Mouse (Mus musculus) stomach, embryonic 14.5 days (tissue): ENCODE measurements at regions not wholly inside any gene's neighbourhood (a gene's known extent, or its start where the extent isn't known, plus 50 kb on each side); places are given as distances from the start of the nearest gene placed in this dataset.

Source experiments
- ATAC-seq: fragments of 200-750 bp; cut with Nextera tagmentation; 2 replicates; pipeline ENCODE4 v1.8.0; 2017; ENCODE audit warnings: low read depth, moderate TSS enrichment; ENCODE audit not compliant: insufficient number of reproducible peaks, insufficient read depth, low FRiP score
- H3K27ac ChIP-seq: fragments of 300-500 bp; sonication (generic); 2 replicates; pipeline ENCODE4 v1.5.1; 2014; ENCODE audit warnings: mild to moderate bottlenecking, low read length, moderate library complexity, mixed read lengths
- H3K27me3 ChIP-seq: fragments of 300-500 bp; sonication (generic); 2 replicates; pipeline ENCODE4 v1.6.1; 2014; ENCODE audit warnings: low read length, control low read depth, mixed read lengths; ENCODE audit not compliant: control insufficient read depth, insufficient read depth
- H3K36me3 ChIP-seq: fragments of 300-500 bp; sonication (generic); 2 replicates; pipeline ENCODE4 v1.6.1; 2014; ENCODE audit warnings: mild to moderate bottlenecking, control low read depth, low read length, moderate library complexity, mixed read lengths; ENCODE audit not compliant: control insufficient read depth, insufficient read depth
- H3K4me1 ChIP-seq: fragments of 300-500 bp; sonication (generic); 2 replicates; pipeline ENCODE4 v1.6.1; 2014; ENCODE audit warnings: low read length, control low read depth, mixed read lengths; ENCODE audit not compliant: control insufficient read depth, insufficient read depth
- H3K4me2 ChIP-seq: fragments of 300-500 bp; sonication (generic); replicated peaks from 2 replicates; pipeline ENCODE4 v1.6.1; 2014; ENCODE audit warnings: low read depth, low read length, control low read depth
- H3K4me3 ChIP-seq: fragments of 300-500 bp; sonication (generic); 2 replicates; pipeline ENCODE4 v1.5.1; 2014; ENCODE audit warnings: low read depth, low read length, control low read depth
- H3K9ac ChIP-seq: fragments of 300-500 bp; sonication (generic); replicated peaks from 2 replicates; pipeline ENCODE4 v1.6.1; 2014; ENCODE audit warnings: low read depth, mild to moderate bottlenecking, control low read depth, low read length, moderate library complexity, mixed read lengths
- H3K9me3 ChIP-seq: fragments of 300-500 bp; sonication (generic); 2 replicates; pipeline ENCODE4 v1.6.1; 2016; ENCODE audit warnings: low read depth, low read length, control low read depth; ENCODE audit not compliant: control insufficient read depth
- WGBS: fragments of 180-500 bp; shearing (Covaris S2); extraction: QIAGEN DNeasy Blood & Tissue Kit; methylation state at CpG from one replicate; pipeline ENCODE4 v1.1.7; 2014; 5-methylcytosine and 5-hydroxymethylcytosine counted together

DNA sequence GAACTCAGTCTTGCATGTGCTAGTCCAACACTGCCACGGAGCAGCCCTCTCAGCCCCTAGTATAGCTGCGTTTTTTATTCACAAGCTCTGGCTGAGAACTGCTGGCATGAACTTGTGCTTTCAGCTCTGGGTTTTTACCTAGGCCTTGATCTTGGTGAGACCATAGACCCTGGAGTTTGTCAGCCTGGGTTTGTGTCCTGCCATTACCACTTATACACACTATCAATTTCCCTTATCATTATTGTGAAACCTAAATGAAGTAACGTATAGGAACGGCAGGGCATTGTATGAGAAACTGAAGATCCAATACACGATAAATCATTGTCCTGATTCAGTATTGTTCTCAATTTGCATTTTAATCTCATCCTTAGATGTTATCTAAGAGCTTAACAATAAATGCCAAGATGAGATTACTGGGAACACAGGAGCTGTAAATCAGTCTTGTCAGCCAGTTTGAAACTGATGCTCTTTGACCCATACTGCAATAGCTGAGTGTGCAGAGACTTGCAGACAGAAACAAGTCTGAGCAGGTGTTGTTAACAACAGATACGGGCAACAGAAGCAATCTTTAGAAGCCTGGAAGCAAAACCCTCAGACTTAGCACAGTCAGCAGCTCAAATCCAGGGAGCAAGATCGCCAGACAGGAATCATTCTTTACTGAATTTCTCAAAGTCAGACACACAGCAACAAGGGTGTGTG, 190.7 kb upstream of the Mctp2 start:
- no peak overlapping the region for H3K4me3 ChIP-seq
- 43% methylated on average over 7 of the region's 7 CpGs for WGBS
- no peak for ATAC-seq
- H3K4me1 ChIP-seq, result 0 out of 2 replicates have a peak, but pooled peaks cover 6% of the 10 kb centered on the region
- no peak overlapping the region for H3K9ac ChIP-seq
- no peaks in the 10 kb centered on the region for H3K9me3 ChIP-seq
- H3K36me3 ChIP-seq, result no peaks in the 10 kb centered on the region
- H3K27me3 ChIP-seq, result no peaks in the 10 kb centered on the region
- no peak overlapping the region for H3K27ac ChIP-seq
- no peak overlapping the region for H3K4me2 ChIP-seq

DNA sequence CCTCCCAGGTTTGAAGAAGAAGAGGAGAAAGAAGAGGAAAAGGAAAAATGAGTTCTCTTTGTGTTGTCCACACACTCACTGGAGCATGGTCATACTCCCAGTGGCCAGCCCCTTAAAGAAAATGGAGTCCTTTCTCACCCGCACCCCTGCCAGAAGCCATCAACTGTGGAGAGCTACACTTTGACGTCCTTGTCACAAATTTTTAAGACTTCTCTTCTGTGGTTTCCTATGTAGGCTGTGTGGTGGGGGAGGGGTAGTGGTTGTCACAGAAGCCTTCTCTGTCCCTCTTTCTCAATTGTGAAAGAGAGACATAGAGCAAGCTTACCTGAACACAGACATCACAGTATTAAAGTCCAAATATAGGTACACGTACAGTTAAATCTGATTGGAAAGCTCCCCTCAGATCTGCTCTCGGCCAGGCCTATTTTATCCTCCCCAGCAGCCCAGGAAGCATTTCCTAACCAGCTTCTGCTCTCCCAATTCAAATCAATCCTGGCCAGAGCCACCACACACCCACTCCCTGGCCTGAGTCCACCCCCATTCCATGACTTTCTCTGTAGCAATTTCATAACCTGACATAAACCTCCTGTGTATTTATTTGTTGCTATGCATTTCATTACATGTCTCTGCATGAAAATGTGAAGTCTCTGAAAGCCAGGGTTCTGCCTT, 192.3 kb upstream of the Mctp2 start:
- Histone ChIP-seq H3K27me3 (no peaks in the 10 kb centered on the region), H3K9ac (no peak overlapping the region), H3K4me2 (no peak overlapping the region), H3K4me1 (0 out of 2 replicates have a peak, but pooled peaks cover 6% of the 10 kb centered on the region), H3K27ac (0 out of 2 replicates have a peak overlapping the region, but pooled peaks have one; percentile 15), H3K9me3 (no peaks in the 10 kb centered on the region), H3K4me3 (no peak overlapping the region), H3K36me3 (no peaks in the 10 kb centered on the region)
- WGBS, result 51% methylated on average over 4 of the region's 4 CpGs
- no peak for ATAC-seq

DNA sequence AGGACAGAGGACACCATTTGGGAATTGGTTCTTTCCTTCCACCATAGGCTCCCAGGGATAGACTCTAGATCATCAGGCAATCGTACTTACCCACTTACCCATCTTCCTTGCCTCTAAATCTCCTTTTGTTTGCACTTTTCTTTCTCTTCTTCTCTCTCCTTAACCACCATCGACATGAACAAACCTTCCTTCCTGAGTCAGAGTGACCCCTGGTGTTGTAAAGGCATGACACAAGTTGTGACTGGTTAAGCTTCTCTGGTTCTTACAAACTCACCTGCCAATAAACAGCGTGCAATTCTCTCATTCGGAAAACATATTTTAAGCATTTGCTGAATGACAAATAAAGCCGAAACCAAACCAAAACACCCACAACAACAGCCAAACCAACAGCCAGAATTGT, 193.4 kb upstream of the Mctp2 start:
- H3K4me2 ChIP-seq, result no peak overlapping the region
- no peaks in the 10 kb centered on the region for H3K36me3 ChIP-seq
- H3K27me3 ChIP-seq, result no peaks in the 10 kb centered on the region
- H3K4me1 ChIP-seq, result 0 out of 2 replicates have a peak, but pooled peaks cover 6% of the 10 kb centered on the region
- no peak overlapping the region for H3K9ac ChIP-seq
- ATAC-seq, result no peak
- no peaks in the 10 kb centered on the region for H3K9me3 ChIP-seq
- 78% methylated on average over 5 of the region's 5 CpGs for WGBS
- no peak overlapping the region for H3K4me3 ChIP-seq
- H3K27ac ChIP-seq, result no peak overlapping the region

DNA sequence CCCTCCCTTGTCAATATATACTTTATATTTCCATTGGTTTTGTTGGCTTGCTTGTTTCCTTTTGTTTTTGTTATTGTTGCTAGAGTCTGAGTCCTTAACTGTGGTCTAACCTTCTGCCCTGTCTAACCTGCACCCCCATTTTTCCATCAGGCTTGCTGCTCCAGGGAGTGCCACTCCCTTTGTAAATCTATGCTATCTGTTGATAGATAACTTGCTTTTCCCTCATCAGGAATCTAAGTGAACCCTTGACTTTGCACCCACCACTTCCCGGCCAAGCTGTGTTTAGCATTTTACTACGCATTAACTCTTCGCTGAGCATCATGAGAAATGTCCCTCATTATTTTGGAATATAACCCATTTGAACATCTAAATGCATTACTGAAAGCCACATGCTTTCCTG, 193.8 kb upstream of the Mctp2 start:
- Histone ChIP-seq H3K27ac (no peak overlapping the region), H3K4me2 (no peak overlapping the region), H3K4me3 (no peak overlapping the region), H3K36me3 (no peaks in the 10 kb centered on the region), H3K9me3 (no peaks in the 10 kb centered on the region), H3K4me1 (peaks cover 7% of the 10 kb centered on the region), H3K9ac (no peak overlapping the region), H3K27me3 (no peaks in the 10 kb centered on the region)
- WGBS, result 40% methylated on average over 3 of the region's 3 CpGs
- ATAC-seq, result no peak

DNA sequence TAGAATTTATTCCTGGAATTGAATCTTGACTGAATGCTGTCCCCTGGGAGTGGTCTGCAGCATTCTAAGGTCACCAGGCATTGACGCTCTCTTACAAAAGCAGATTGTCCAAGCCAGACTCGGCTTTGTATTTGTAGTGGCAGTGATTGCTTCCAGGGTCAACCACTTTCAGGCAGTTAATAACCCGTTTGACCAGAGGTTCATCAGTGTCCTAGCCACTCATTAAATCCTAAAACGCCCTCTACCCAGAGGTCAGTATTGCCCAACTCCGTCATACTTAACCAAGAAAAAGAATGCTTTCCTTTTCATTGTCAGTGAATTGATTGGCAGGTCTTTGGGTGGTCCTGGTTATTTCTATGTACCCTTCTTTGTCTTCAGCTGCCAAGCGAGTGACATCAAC, 194.6 kb upstream of the Mctp2 start:
- no peaks in the 10 kb centered on the region for H3K27me3 ChIP-seq
- no peaks in the 10 kb centered on the region for H3K36me3 ChIP-seq
- H3K4me3 ChIP-seq, result no peak overlapping the region
- no peak overlapping the region for H3K27ac ChIP-seq
- WGBS, result 61% methylated on average over 6 of the region's 6 CpGs
- H3K9me3 ChIP-seq, result no peaks in the 10 kb centered on the region
- no peak for ATAC-seq
- H3K4me2 ChIP-seq, result no peak overlapping the region
- peaks cover 14% of the 10 kb centered on the region for H3K4me1 ChIP-seq
- H3K9ac ChIP-seq, result no peak overlapping the region

DNA sequence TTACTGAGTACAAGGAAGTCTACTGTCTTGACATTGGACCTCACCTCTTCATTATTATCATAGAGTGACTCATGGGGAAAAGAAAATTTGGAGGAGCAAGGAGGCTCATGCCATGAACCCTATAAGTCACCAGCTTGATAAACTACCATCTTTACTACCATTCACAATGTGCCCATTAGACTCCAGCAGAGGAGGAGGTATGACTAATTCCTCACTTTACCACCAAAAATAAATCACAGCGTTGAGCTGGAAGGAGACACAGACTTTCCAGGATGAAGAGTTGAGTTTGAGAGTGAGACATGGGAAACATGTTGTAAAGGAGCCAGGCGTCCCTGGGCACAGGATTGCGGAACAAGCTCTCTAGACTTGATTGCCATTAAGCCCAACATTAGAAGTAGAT, 195.0 kb upstream of the Mctp2 start:
- 86% methylated on average over 3 of the region's 3 CpGs for WGBS
- H3K27ac ChIP-seq, result no peak overlapping the region
- no peak for ATAC-seq
- H3K4me3 ChIP-seq, result no peak overlapping the region
- no peak overlapping the region for H3K9ac ChIP-seq
- H3K4me2 ChIP-seq, result no peak overlapping the region
- no peaks in the 10 kb centered on the region for H3K27me3 ChIP-seq
- peaks cover 14% of the 10 kb centered on the region for H3K4me1 ChIP-seq
- H3K9me3 ChIP-seq, result no peaks in the 10 kb centered on the region
- no peaks in the 10 kb centered on the region for H3K36me3 ChIP-seq

DNA sequence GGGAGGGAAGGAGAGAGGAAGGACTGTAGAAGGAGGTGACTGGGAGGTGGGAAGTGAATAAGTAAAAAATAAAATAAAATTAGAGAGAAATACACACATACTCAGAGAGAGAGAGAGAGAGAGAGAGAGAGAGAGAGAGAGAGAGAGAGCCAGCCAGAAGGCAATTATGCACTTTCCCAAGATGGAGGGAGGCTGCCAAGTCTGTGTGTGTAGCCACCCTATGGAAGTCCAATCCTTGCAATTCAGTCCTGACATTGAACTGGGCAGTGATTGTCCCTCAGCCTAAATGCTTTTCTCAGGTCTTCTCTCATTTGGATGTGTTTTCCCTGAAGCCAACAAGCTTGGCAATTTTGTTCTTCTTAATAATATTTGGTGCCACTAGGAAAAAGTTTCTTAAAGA, 197.3 kb upstream of the Mctp2 start:
- no peak overlapping the region for H3K4me2 ChIP-seq
- H3K27me3 ChIP-seq, result no peaks in the 10 kb centered on the region
- H3K36me3 ChIP-seq, result no peaks in the 10 kb centered on the region
- H3K9me3 ChIP-seq, result no peaks in the 10 kb centered on the region
- no peak overlapping the region for H3K27ac ChIP-seq
- no peak overlapping the region for H3K4me3 ChIP-seq
- no peak for ATAC-seq
- H3K9ac ChIP-seq, result no peak overlapping the region
- H3K4me1 ChIP-seq, result peaks cover 17% of the 10 kb centered on the region

DNA sequence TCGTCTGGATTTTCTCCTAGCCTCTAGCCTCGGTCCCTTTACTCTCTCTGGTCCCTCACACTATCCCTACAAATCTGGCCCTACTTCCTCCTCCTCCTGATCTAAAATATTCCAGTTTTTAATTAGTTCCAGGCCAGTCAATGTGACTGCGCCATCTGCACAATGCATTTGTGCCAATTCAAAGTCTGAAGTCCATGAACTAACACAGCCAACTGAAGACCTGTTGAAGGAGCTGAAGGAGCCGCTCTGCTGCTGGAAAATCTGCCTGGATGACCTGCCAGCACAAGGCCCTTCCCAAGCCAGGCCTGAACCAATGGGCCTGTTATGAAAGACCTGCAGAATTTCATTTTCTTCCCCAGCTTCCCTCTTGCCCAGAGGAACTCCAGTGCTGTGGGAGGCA, 197.9 kb upstream of the Mctp2 start:
- H3K27ac ChIP-seq, result peak overlapping the region; percentile 85; the same call in 1 of the 2 replicates
- 84% methylated on average over 4 of the region's 4 CpGs for WGBS
- H3K4me1 ChIP-seq, result peaks cover 14% of the 10 kb centered on the region
- no peak overlapping the region for H3K4me3 ChIP-seq
- H3K36me3 ChIP-seq, result no peaks in the 10 kb centered on the region
- no peaks in the 10 kb centered on the region for H3K9me3 ChIP-seq
- ATAC-seq, result no peak
- H3K9ac ChIP-seq, result no peak overlapping the region
- H3K4me2 ChIP-seq, result no peak overlapping the region
- H3K27me3 ChIP-seq, result no peaks in the 10 kb centered on the region
